Comparison of ENCODE assay signal across 9 mouse cellular contexts in genomic region chr5:145113416-145113815, GRCm38 (mm10). TPM values are rescaled to one million over a fixed set of nuclear protein-coding genes. Genes with fewer than 3 reads are reported as not detected.
DNase-seq lines count a peak whose midpoint lies in the region; ATAC-seq and TF ChIP-seq lines count a peak whose summit lies in the region.
"Had no signal": no experiment of that assay in that cellular context is flagged by ENCODE, and none has a peak within 500 bp of the region (broad histone marks: within the 10 kb centered on the region; RNA-seq: fewer than 3 reads in every experiment).

No protein-coding gene starts in this region.

- no peak for ATAC-seq in heart, embryonic 14.5 days (ENCODE audit: insufficient number of reproducible peaks, insufficient read depth, low FRiP score, low read depth)
- ATAC-seq in limb, embryonic 11.5 days (ENCODE audit: insufficient number of reproducible peaks, low FRiP score, low TSS enrichment, low read depth): peak; percentile 8; the same call in 1 of the 2 replicates
- ATAC-seq in stomach, postnatal 0 days (ENCODE audit: low FRiP score, low TSS enrichment): no peak

- peaks cover 23% of the 10 kb centered on the region for H3K36me3 ChIP-seq in heart, embryonic 14.5 days (ENCODE audit: control insufficient read depth, insufficient read depth, low read length)
- peaks cover 18% of the 10 kb centered on the region for H3K36me3 ChIP-seq in spleen, adult 2 months (ENCODE audit: control insufficient read depth, insufficient read depth, low read length)
- peaks cover 9% of the 10 kb centered on the region; the same call in 1 of the 2 replicates for H3K36me3 ChIP-seq in limb, embryonic 11.5 days (ENCODE audit: control insufficient read depth, insufficient read depth, low read length)
- peaks cover 5% of the 10 kb centered on the region for H3K36me3 ChIP-seq in stomach, postnatal 0 days (ENCODE audit: control insufficient read depth, insufficient read depth, low read length)

- H3K9me3 ChIP-seq in heart, embryonic 14.5 days (ENCODE audit: control insufficient read depth, low read length): no peaks in the 10 kb centered on the region
- H3K9me3 ChIP-seq in limb, embryonic 11.5 days (ENCODE audit: control insufficient read depth, low read length): no peaks in the 10 kb centered on the region
- H3K9me3 ChIP-seq in stomach, postnatal 0 days (ENCODE audit: control insufficient read depth, low read length): no peaks in the 10 kb centered on the region

- intact Hi-C loops in heart, postnatal 10 days (cut with DNase I): no loop called here

- no peak for TF ChIP-seq EP300 in stomach, postnatal 0 days (optimal IDR thresholded peaks at IDR 0.05)

- H3K4me1 ChIP-seq in heart, embryonic 14.5 days (ENCODE audit: control insufficient read depth in 2 of 2, insufficient read depth in 2 of 2, low read length in 2 of 2): peaks cover 7 to 14% of the 10 kb centered on the region in 2 experiments; a peak in 1 of 4 replicates
- peaks cover 12% of the 10 kb centered on the region; the same call in 1 of the 2 replicates for H3K4me1 ChIP-seq in spleen, adult 2 months (ENCODE audit: control insufficient read depth, insufficient read depth, insufficient read length)
- peaks cover 3% of the 10 kb centered on the region; the same call in 1 of the 2 replicates for H3K4me1 ChIP-seq in limb, embryonic 11.5 days (ENCODE audit: control insufficient read depth, insufficient read depth, low read length)
- H3K4me1 ChIP-seq in stomach, postnatal 0 days (replicated peaks; ENCODE audit: control insufficient read depth, insufficient read depth): peaks cover 2% of the 10 kb centered on the region; the same call in 1 of the 2 replicates

- WGBS in heart, embryonic 14.5 days: 27% methylated on average over 2 of the region's 2 CpGs
- whole genome bisulfite sequencing in spleen, adult 2 months: 24% methylated on average over 2 of the region's 2 CpGs
- WGBS in limb, embryonic 11.5 days: 41% methylated on average over 2 of the region's 2 CpGs
- 24% methylated on average over 2 of the region's 2 CpGs for WGBS in stomach, postnatal 0 days

- DNase-seq in heart, postnatal 10 days: no peak
- no peak for DNase-seq in spleen, adult 2 months (ENCODE audit: low read depth in 1 of 2, low spot score in 2 of 2)
- no peak for DNase-seq in spleen, postnatal 14 days (ENCODE audit: low spot score in 2 of 2)
- DNase-seq in limb, embryonic 11.5 days (ENCODE audit: low spot score): no peak
- no peak for DNase-seq in stomach, postnatal 0 days (ENCODE audit: low spot score)
- DNase-seq in right cerebral cortex, postnatal 36 days (ENCODE audit: low spot score in 2 of 2): no peak
- DNase-seq in layer of hippocampus, adult 2 months (ENCODE audit: low spot score in 2 of 2): no peak
- DNase-seq: cerebellum, adult 11 months had no signal

- H3K27ac ChIP-seq in heart, embryonic 14.5 days (replicated peaks in 1 of 2; ENCODE audit: control insufficient read depth in 1 of 2, insufficient read depth in 1 of 2, low read depth in 2 of 2, low read length in 2 of 2): no peak overlapping the region
- no peak overlapping the region; the same call in 1 of the 2 replicates for H3K27ac ChIP-seq in spleen, adult 2 months (ENCODE audit: insufficient read depth, low read length)
- H3K27ac ChIP-seq in limb, embryonic 11.5 days (replicated peaks; ENCODE audit: low read depth, low read length): no peak overlapping the region
- H3K27ac ChIP-seq in stomach, postnatal 0 days (replicated peaks): no peak overlapping the region
- no peak overlapping the region for H3K27ac ChIP-seq in layer of hippocampus, adult 2 months

- peak overlapping the region; percentile 89 for H3K4me2 ChIP-seq in heart, embryonic 14.5 days (ENCODE audit: low read length)
- peak overlapping the region; percentile 74 for H3K4me2 ChIP-seq in limb, embryonic 11.5 days (ENCODE audit: low read depth, severe bottlenecking)
- H3K4me2 ChIP-seq in stomach, postnatal 0 days (replicated peaks; ENCODE audit: low read depth): peak overlapping the region; percentile 85

- no peaks in the 10 kb centered on the region for H3K27me3 ChIP-seq in heart, embryonic 14.5 days (ENCODE audit: control insufficient read depth, insufficient read depth, low read length)
- H3K27me3 ChIP-seq in spleen, adult 2 months (ENCODE audit: control insufficient read depth, insufficient read depth, low read length): no peaks in the 10 kb centered on the region
- no peaks in the 10 kb centered on the region for H3K27me3 ChIP-seq in limb, embryonic 11.5 days (ENCODE audit: control insufficient read depth, insufficient read depth, low read length)
- H3K27me3 ChIP-seq in stomach, postnatal 0 days (ENCODE audit: control insufficient read depth, insufficient read depth, low read length): no peaks in the 10 kb centered on the region

- no peak for TF ChIP-seq CTCF in spleen, adult 2 months (IDR thresholded peaks at IDR 0.05; ENCODE audit: extremely low read depth, insufficient read depth, insufficient read length, insufficient replicate concordance)
- no peak for TF ChIP-seq CTCF in stomach, postnatal 0 days (IDR thresholded peaks at IDR 0.05; ENCODE audit: low read depth)
- no peak for TF ChIP-seq CTCF in layer of hippocampus, adult 2 months (conservative IDR thresholded peaks at IDR 0.05)

- H3K4me3 ChIP-seq in heart, embryonic 14.5 days (ENCODE audit: control insufficient read depth in 1 of 2, insufficient read depth in 1 of 2, low read depth in 1 of 2, low read length in 2 of 2): peak overlapping the region; percentile 54 to 87; a peak in 2 of 4 replicates
- peak overlapping the region; percentile 99; the same call in 1 of the 2 replicates for H3K4me3 ChIP-seq in spleen, adult 2 months (ENCODE audit: extremely low read depth, insufficient read depth, insufficient read length)
- H3K4me3 ChIP-seq in limb, embryonic 11.5 days (ENCODE audit: low read depth, low read length): peak overlapping the region; percentile 64; the same call in 1 of the 2 replicates
- H3K4me3 ChIP-seq in stomach, postnatal 0 days (ENCODE audit: low read depth, low read length): no peak overlapping the region
- no peak overlapping the region for H3K4me3 ChIP-seq in layer of hippocampus, adult 2 months

- no peak for TF ChIP-seq POLR2A in spleen, adult 2 months (IDR thresholded peaks at IDR 0.05; ENCODE audit: low read depth, low read length)

- H3K9ac ChIP-seq in heart, embryonic 14.5 days (ENCODE audit: low read length): peak overlapping the region; percentile 82; the same call in 1 of the 2 replicates
- no peak overlapping the region for H3K9ac ChIP-seq in limb, embryonic 11.5 days (ENCODE audit: low read length)
- peak overlapping the region; percentile 84 for H3K9ac ChIP-seq in stomach, postnatal 0 days (ENCODE audit: low read length)

RNA-seq across cellular contexts. Expression of gene Arpc1b, which starts 0.6 kb away (rescaled TPM):
- 84.8 and 137 TPM in 2 replicates for polyA plus RNA-seq in heart, embryonic 14.5 days (2014; fragmentation: Nextera tagmentation; extraction: Ambion mirVana)
- total RNA-seq in heart, postnatal 10 days (2021): 100 to 1,000 TPM; 135 to 140 TPM
- 780 and 1,055 TPM in 2 replicates for polyA plus RNA-seq in spleen, adult 2 months (2012; rRNA removed)
- polyA plus RNA-seq in limb, embryonic 11.5 days (2014; fragmentation: Nextera tagmentation; extraction: Ambion mirVana): 90.5 and 101 TPM in 2 replicates
- 283 and 304 TPM in 2 replicates for polyA plus RNA-seq in stomach, postnatal 0 days (2015; fragmentation: Nextera tagmentation; extraction: Ambion mirVana)
- total RNA-seq in layer of hippocampus, adult 2 months (2021): 10 to 100 TPM; 17.7 to 19.4 TPM

RNA-seq across cellular contexts. Expression of gene Pdap1, which starts 26.6 kb away (rescaled TPM):
- polyA plus RNA-seq in heart, embryonic 14.5 days (2014; fragmentation: Nextera tagmentation; extraction: Ambion mirVana): 60.9 and 69.1 TPM in 2 replicates
- total RNA-seq in heart, postnatal 10 days (2021): 10 to 100 TPM; 54.8 to 55.9 TPM
- polyA plus RNA-seq in spleen, adult 2 months (2012; rRNA removed): 17.8 and 18.4 TPM in 2 replicates
- 140 and 151 TPM in 2 replicates for polyA plus RNA-seq in limb, embryonic 11.5 days (2014; fragmentation: Nextera tagmentation; extraction: Ambion mirVana)
- 51.1 and 62.0 TPM in 2 replicates for polyA plus RNA-seq in stomach, postnatal 0 days (2015; fragmentation: Nextera tagmentation; extraction: Ambion mirVana)
- total RNA-seq in layer of hippocampus, adult 2 months (2021): 10 to 100 TPM; 95.2 to 97.8 TPM

RNA-seq across cellular contexts. Expression of gene Bud31, which starts 26.7 kb away (rescaled TPM):
- 130 and 135 TPM in 2 replicates for polyA plus RNA-seq in heart, embryonic 14.5 days (2014; fragmentation: Nextera tagmentation; extraction: Ambion mirVana)
- 10 to 100 TPM; 76.8 to 77.1 TPM for total RNA-seq in heart, postnatal 10 days (2021)
- 26.7 and 30.4 TPM in 2 replicates for polyA plus RNA-seq in spleen, adult 2 months (2012; rRNA removed)
- polyA plus RNA-seq in limb, embryonic 11.5 days (2014; fragmentation: Nextera tagmentation; extraction: Ambion mirVana): 286 and 287 TPM in 2 replicates
- 128 and 129 TPM in 2 replicates for polyA plus RNA-seq in stomach, postnatal 0 days (2015; fragmentation: Nextera tagmentation; extraction: Ambion mirVana)
- 10 to 100 TPM; 67.4 to 73.4 TPM for total RNA-seq in layer of hippocampus, adult 2 months (2021)

RNA-seq across cellular contexts. Expression of gene Kpna7, which starts 29.6 kb away (rescaled TPM):
- not detected in 2 replicates for polyA plus RNA-seq in heart, embryonic 14.5 days (2014; fragmentation: Nextera tagmentation; extraction: Ambion mirVana)
- not detected for total RNA-seq in heart, postnatal 10 days (2021)
- not detected in 2 replicates for polyA plus RNA-seq in spleen, adult 2 months (2012; rRNA removed)
- 0.13 and 0.14 TPM in 2 replicates for polyA plus RNA-seq in limb, embryonic 11.5 days (2014; fragmentation: Nextera tagmentation; extraction: Ambion mirVana)
- 0.10 and 0.17 TPM in 2 replicates for polyA plus RNA-seq in stomach, postnatal 0 days (2015; fragmentation: Nextera tagmentation; extraction: Ambion mirVana)
- not detected for total RNA-seq in layer of hippocampus, adult 2 months (2021)

RNA-seq across cellular contexts. Expression of gene Arpc1a, which starts 29.8 kb away (rescaled TPM):
- 101 and 107 TPM in 2 replicates for polyA plus RNA-seq in heart, embryonic 14.5 days (2014; fragmentation: Nextera tagmentation; extraction: Ambion mirVana)
- total RNA-seq in heart, postnatal 10 days (2021): 10 to 100 TPM; 73.9 to 74.7 TPM
- polyA plus RNA-seq in spleen, adult 2 months (2012; rRNA removed): 49.7 and 54.0 TPM in 2 replicates
- 148 and 152 TPM in 2 replicates for polyA plus RNA-seq in limb, embryonic 11.5 days (2014; fragmentation: Nextera tagmentation; extraction: Ambion mirVana)
- 142 and 145 TPM in 2 replicates for polyA plus RNA-seq in stomach, postnatal 0 days (2015; fragmentation: Nextera tagmentation; extraction: Ambion mirVana)
- 100 to 1,000 TPM; 252 to 255 TPM for total RNA-seq in layer of hippocampus, adult 2 months (2021)

Comparison
In these comparisons a context has a peak if more than half of its experiments do, and no peak if none do; other contexts are left out.
1. H3K4me3 ChIP-seq: peak in heart, embryonic 14.5 days (2 of 2), spleen, adult 2 months (single experiment) and limb, embryonic 11.5 days (single experiment); none in stomach, postnatal 0 days (single experiment) and layer of hippocampus, adult 2 months (single experiment).
2. Peak in every context shown above with its lines, with median percentiles within 50 percentile points of each other: H3K4me2 ChIP-seq.